Mouse (Mus musculus) left cerebral cortex, postnatal 25 days (tissue): ENCODE results near the gene Lacc1. TPM values are rescaled to one million over a fixed set of nuclear protein-coding genes. Genes with fewer than 3 reads are reported as not detected.
"Not testable (repeated sequence)": the region's sequence is repeated elsewhere in the genome, so short reads cannot be mapped to it uniquely, and the experiment has no call there.

ENCODE experiments used
- DNase-seq, 2 experiments: peaks; one replicate each; pipeline ENCODE4 v3.0.0; 2022; ENCODE audit warnings: low spot score in 2 of 2, mixed read lengths in 1 of 2
- intact Hi-C: fragments of 180-260 bp; cut with DNase I; formaldehyde crosslinking; loops from one replicate; pipeline ENCODE4 v1.15.1; 2025
- total RNA-seq, 2 experiments: library from RNA; stranded (reverse); gene quantifications; 2 replicates each; pipeline ENCODE4 v1.2.3; 2021

The Lacc1 gene
- total RNA-seq, result 1 to 10 TPM; 3.3 to 4.8 TPM

DNA sequence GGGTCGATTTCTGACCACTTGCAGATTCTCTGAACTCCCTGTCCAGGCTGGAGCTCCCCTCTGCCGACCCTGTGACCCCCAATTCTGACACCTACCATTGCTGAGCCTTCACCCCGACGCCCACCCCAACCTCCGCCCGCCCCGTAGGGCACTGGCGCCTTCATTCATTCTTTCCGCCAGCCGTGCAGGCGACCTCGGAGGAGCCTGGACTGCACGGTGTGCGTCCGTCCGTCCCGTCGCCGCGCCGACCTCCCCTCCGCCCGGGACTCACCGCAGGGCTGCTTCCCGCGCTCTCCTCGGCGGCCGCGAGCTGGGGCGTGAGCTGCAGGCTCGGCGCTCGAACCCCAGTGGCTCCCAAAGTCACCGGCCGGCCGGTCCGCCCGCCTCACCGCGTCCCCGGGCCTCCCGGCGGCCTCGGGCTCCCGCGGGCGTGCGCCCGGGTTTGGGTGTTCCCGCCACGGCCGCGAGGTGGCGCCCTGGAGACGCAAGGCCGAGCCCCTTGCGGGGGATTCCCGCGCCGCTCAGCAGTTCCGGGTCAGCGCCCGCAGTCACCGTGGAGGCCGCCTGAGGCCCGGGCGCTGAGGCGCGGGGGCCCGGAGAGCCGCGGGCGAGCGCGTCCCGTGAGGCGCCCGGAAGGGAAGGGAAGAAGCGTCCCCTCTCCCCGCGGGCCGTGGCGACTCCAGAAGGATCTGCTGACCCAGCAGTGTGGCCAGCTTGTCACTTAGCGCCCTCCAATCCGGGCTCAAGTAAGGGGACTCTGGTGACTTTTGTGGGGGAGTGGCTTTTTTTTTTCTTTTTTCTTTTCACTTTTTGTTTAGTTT lies at the start of gene Lacc1, which contains the start of gene Ccdc122:
Gene Lacc1 (minus strand): TSS at position 679 of the 821 bp plus-strand sequence.
Gene Ccdc122 (plus strand): TSS at position 547 of the 821 bp plus-strand sequence.
- DNase-seq, result peak; percentile 38 to 76
- intact Hi-C loops, result no loop called here

DNA sequence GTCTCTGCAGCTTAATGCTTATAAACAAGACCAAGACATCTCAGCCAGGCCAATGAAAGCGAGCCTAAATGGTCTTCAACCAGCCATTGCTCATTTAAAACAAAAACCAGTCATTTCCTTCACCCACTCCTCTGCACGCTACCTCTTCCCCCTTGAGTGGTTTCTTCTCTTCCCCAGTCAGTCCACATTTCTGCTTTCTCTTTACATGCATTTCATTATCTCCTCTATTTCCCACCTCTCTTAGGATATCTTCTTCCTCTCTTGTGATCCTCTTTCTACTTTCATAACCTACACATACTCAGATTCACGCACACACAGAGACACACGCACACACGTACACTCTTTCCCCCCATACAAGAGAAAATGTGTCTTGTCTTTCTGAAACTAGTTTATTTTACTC lies 44.5 kb upstream of the Lacc1 start:
- intact Hi-C loops, result no loop called here
- DNase-seq, result no peak

DNA sequence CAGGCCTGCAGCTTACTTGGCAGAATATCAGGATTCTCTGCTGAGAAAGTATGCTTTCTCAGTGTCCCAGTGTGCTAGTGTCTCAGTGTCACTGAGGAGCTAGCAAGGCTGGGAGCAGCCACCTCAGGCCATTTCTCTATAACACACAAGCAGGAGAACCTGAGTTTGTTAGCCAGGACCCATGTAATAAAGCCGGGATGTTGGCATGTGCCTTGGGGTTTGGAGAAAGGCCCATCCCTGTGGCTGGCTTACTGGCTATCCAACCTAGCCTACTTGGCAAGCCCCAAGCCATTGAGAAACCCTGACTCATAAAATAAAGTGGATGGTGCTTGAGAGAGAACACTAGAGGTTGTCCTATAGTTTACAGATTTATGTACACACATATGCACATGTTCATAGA lies 32.7 kb upstream of the Lacc1 start:
- DNase-seq, result no peak
- intact Hi-C loops, result no loop called here

DNA sequence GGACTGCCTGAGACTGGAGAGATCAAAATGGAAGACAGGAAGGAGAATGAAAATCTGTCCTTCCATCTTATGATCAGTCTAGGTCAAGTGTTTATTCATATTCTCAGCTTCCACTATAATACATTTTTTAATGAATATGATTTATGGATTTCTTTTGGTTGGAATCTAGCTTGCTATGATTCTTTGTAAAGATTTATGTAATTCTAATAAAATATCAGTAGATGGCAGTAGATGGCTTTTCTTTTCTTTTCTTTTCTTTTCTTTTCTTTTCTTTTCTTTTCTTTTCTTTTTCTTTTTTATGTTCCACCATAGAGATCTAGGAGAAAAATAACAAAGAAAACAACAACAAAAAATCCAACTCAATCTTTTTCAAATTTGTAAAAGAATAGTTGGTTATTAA lies 16.6 kb upstream of the Lacc1 start:
- no peak for DNase-seq
- intact Hi-C loops, result loop anchor here (5.0 kb wide), 1 partner anchor 874 kb away; no protein-coding TSS in a partner anchor

DNA sequence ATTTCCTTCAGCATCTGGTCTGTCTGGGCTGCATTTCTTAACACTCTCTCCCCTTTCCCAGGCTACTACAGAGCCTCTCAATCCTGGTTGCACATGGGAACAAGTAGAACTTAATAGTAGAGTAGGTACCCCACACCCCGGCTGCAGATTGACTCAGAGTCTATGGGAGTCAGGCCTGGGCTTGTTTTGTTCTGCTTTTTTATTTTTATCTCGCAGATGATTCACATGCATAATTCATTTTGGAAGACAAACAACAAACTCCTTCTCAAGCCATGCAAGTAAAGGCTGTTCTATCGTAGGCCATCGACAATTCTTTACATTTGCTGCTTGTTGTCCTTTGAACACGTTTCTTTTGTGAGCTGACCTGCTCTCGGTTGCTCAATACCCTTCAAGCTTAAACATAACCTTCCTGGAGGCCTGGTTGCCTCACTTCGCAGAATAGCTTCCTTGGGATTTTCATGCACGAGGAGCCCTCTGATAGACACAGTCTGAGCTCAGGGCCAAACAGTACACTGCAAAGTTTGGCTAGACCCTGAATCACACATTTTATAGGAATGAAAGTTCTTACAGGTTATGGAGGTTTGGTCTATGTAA lies 1.2 kb upstream of the Lacc1 start:
- DNase-seq, result peak in 1 of 2 experiments; percentile 40
- intact Hi-C loops, result no loop called here

DNA sequence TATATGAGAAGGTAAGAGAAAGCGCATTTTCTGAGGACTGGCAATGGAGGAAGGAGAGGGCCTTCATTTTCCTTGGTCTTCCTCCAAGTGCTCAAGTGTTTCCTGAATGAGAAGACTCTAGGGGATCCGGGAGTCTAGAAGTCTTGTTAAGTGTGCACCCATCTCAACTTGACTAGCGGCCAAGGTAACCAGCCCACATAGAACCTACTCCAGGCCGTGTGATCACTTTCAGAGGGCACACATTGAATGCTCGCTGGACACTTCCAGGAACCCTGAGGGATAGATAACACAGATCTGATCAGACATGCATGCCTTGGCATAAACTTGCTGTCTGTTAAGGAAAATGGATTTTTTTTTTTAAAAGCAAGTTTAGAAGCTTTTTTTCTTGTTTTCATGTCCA lies 626 bp upstream of the Lacc1 start:
- intact Hi-C loops, result no loop called here
- no peak for DNase-seq

DNA sequence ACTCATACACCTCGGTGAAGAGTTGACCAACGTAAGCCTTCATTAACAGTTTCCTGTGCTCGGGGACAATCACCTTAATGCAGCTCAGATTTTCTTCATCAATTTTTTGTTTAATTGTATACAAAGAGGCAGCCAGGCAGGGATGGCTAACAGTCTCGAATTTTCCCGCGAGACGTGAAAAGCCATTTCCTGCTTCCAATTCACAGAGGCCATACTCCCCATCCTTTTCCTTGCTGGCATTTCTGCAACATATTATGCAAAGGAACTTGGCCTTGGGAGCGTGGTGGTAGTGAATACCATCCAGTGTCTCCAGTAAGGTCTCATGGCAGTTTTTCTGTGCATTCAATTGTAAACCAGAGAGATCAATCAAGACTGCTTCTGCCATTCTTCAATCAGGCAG lies 1.7 kb downstream of the Lacc1 start:
- intact Hi-C loops, result no loop called here

DNA sequence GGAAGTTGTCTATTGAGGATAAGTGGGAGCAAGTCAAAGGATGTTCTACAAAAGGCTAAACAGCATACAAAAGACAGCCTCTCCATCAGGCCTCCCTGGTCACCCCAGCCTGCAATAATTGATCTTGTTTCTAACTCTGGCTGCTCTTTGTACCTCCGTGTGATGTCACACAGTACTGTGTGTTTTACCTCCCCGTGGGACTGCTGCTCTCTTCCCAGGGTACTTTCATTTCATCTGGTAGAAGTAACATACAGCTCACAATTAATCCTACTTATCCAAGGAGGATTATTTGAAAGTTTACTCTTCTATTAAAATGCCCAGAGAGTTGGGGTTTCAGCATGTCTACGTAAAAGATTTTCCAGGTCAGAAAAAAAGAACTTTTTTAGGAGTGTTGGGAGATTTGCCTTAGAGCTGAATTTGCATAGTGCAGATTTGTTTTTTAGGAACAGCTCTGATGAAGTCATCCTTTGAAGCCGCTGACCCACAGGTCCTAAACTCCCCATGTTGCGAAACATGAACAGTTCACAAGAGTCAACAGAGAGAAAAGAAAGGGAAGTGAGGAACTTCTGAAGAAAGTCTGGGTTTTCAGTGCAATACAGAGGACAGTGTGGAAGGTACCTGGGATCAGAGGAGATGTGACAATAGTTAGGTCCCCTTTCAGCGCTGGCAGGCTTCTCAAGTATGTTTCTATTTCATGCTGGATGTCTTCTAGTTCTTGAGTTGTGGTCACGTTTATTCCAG lies 2.4 kb downstream of the Lacc1 start:
- intact Hi-C loops, result no loop called here
- DNase-seq, result no peak

More for the DNA sequence above, 1.7 kb downstream of the Lacc1 start:
- no peak for DNase-seq

DNA sequence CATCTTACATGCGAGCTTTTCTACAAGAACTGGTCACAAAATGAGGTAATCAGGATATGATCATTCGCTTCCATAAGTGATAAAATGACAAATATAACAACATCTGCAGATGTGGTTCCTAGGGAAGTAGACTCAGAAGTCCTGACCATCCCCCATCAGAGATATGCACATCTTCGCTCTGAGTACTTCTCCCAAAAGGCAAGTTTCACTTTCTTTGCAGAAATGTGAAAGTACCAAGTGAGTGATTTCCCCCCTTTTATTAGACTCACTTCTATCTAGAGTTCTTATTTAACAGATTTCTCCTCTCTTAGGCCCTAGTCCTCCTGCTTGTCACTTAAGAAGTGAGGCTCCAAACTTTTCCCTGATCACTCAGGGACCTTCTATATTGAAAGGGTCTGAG lies 3.3 kb downstream of the Lacc1 start:
- intact Hi-C loops, result no loop called here
- no peak for DNase-seq

DNA sequence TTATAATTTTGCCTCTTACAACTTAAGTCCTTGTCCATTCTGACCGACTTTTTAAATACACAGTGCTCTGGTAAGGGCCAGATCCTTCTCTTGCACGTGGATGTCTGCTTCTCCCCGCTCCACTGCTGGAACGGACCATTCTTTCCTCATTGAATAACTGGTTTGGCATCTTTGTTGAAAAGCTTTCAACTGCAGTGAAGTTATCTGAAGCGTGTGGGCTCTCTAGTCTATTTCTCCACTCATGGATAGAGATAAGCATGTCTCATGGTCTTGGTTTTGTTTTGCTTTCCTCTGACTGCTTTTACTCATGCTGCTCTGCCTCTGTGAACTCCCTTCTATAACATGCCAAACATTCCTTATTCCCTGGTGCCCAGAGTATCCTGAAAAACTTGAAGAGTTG lies 4.3 kb downstream of the Lacc1 start:
- intact Hi-C loops, result no loop called here

DNA sequence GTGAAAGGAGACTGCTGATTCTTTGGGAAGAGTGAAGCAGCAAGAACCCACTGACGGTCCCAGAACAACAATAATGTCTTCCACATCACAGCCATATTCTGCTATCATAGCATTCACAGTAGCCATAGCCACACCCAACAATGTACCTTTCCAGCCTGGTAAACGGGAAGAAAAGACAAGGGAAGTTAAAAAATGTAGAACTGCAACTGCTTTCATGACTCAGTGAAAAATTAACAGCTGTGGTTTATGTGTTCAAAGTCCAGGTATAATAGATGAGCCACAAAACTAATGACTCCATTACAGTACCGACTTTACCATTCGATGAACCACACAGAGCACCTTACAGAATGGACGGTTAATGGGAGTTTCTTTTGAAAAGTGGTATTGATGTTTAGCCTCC lies 5.9 kb downstream of the Lacc1 start:
- intact Hi-C loops, result no loop called here
- DNase-seq, result no peak

More for the DNA sequence above, 4.3 kb downstream of the Lacc1 start:
- DNase-seq, result no peak

DNA sequence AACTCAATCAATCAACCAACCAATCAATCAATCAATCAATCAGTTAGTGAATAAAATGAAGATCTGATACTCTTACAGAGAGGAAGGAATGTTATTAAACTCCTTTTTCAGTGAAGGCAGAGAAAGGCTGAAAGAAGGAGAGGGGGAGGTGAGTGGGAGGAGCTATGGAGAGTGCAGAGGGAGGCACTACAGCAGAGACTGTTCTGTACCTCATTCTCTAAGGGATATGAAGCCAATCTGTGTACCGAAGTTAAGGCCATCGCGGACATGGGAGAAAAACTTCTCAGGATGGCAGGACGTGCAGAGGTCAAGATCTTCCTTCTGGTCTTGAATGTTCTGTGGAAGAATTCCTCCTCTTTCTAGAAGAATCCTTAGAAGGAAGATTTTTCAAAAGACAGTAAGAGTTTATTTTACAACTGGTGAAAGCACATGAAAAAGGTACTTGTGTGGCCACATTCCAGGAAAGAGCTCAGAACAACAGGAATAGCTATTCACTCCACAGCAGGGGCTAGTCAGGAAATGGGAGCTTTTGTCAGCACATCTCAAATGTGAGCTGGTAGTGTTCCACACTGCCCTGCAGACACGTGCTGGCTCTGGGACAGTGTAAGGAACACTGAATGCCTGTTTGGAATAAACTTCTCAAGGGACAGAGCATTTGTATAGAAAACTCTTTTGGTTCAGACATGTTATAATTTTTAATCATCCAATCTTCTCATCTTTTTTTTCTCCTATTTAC lies 7.2 kb downstream of the Lacc1 start:
- intact Hi-C loops, result no loop called here
- no peak for DNase-seq

DNA sequence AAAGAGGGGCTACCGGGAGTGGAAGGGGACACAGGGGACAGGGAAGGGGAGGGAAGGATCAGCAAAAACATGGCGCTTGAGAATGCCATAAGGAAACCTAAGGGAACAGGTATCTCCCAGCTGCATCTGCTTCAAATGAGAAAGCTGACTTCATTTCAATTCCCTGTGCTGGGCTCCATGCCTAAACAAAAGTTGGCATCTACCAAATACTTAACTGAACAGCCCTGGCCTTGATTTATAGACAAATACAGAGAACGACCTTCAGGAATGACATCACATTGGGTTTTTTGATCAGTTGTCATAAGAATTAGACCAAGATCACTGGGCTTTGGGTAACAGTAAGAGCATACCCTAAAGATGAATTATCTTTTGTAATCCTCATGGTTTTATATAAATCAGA lies 12.2 kb downstream of the Lacc1 start:
- DNase-seq, result no peak

DNA sequence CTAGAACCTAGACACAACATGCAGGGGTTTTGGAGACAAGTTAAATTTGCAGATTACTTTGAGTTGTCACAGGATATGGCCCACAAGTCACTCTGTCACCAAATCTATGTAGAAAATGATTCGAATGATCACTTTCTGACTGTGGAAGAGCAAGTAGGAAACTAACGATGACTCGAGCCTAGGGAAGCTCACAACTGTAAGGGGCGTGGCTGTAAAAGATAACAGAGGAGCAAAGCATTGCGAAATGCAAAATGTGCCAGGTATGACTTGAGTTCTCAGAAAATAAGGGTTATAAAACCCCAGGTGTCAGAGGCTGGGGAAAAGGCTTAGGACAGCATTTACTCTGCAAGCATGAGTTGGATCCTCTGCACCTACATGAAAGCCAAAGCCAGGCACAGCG lies 19.5 kb downstream of the Lacc1 start:
- no peak for DNase-seq
- intact Hi-C loops, result no loop called here

More for the DNA sequence above, 12.2 kb downstream of the Lacc1 start:
- intact Hi-C loops, result no loop called here

DNA sequence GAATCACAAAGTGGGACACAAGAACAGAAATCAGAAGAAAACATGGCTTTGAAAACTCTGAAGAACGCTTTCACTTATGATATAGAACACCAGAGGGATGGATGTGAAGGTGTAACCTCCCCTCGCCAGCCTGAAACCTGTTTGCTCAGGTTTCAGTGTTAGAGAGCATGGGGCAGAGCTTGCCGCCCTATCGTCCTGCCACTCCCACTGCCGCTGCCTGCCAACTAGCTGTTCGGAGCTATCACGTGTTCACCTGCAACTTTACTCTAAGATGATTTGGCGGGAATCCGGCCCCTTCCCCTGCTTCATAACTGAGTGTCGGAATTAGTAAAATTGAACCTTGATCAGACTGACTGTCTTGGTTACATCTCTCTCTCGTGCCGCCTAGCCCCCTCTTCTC lies 19.9 kb downstream of the Lacc1 start:
- DNase-seq, intact Hi-C loops: not testable (repeated sequence)

DNA sequence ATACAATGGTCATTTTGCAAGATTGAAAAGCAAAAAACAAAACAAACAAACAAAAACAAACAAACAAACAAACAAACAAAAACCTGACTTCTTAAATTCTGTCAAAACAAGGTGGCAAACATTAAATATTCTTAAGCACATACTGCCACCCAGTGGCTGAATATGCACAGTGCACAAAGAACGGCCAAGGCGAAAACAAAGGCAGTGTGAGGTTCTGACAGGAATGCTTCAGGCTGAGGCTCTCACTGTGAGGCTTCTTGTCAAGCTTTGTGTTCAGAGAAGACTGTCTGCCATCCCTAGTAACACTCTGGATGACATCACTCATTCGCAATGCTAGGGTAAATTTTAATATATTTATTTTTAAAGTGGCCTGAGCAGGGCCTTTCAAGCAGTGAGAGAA lies 24.9 kb downstream of the Lacc1 start:
- DNase-seq, result peak; percentile 73 to 81
- intact Hi-C loops, result loop anchor here (1.0 to 5.0 kb wide), 2 partner anchors 534 to 890 kb away; no protein-coding TSS in a partner anchor

DNA sequence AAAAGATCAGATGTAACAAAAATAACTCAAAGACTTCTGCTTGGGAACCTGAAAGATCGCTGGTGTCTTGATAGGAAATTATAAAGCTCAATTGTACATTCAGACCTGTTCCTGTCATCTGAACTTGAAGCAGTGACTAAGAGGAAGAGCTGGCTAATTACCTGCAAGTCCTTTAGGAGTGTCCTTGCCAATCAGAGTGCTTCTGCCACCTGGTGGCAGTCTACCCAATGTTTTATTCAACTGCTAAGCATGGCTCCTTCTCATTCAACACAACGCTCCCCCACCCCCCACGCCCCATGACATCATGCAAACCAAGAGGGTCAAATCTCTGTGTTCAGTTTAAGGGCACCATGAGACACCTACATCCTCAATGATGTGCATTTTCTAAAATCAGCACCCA lies 28.5 kb downstream of the Lacc1 start:
- DNase-seq, result peak; percentile 77 to 85
- intact Hi-C loops, result loop anchor here (1.0 to 10.0 kb wide), 4 partner anchors 131 to 529 kb away; no protein-coding TSS in a partner anchor

DNA sequence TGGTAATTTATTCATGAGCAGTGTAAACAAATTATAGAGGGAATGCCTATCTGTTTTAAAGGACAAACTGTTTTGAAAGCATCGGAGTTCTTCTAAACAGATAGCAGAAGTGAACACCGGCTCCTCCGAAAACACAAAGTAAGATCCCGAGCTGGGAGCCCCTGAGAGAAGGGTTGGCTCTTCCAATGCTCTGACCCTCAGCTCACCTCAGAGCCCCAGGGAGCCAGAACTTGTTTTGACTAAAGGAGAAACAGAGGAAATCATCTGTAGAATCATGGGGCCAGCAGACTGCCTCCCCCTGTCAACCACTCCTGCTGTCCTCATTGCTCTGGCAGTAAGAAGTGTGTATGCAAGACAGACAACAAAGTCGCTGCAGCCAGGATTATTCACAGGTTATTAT lies 31.1 kb downstream of the Lacc1 start:
- intact Hi-C loops, result loop anchor here (5.0 to 10.0 kb wide), 2 partner anchors 128 to 241 kb away; no protein-coding TSS in a partner anchor
- no peak for DNase-seq

DNA sequence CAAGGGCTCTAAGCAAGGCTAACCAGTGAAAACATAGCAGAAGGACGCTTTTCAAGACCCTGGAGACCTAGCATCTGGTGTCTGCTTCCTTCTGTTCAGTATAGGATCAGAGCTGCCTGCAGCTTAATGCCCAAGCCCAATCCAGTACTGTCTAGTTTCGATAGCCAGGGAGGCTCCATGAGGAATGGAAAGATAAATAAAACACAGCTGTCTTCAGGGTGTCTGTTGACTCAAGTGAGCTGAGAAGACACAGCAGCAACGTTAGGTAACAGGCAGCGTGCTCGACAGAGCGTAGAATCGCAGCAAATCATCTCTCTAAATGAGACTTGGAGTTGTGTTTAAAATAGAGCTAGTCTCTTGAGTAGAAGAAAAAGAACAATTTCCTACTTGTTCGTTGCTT lies 32.0 kb downstream of the Lacc1 start:
- intact Hi-C loops, result loop anchor here (5.0 to 10.0 kb wide), 2 partner anchors 127 to 240 kb away; no protein-coding TSS in a partner anchor
- peak in 1 of 2 experiments; percentile 40 for DNase-seq
